Mouse (Mus musculus) left cerebral cortex, postnatal 14 days (tissue): ENCODE data around the gene Cdc42. TPM values are rescaled to one million over a fixed set of nuclear protein-coding genes. Genes with fewer than 3 reads are reported as not detected.

Experiments used
- DNase-seq, 2 experiments: peaks; one replicate each; pipeline ENCODE4 v3.0.0; 2021 to 2022; ENCODE audit warnings: low spot score in 2 of 2, mixed read lengths in 1 of 2
- intact Hi-C: fragments of 180-260 bp; cut with DNase I; formaldehyde crosslinking; loops from one replicate; pipeline ENCODE4 v1.15.1; 2025
- total RNA-seq, 2 experiments: library from RNA; stranded (reverse); gene quantifications; 2 replicates each; pipeline ENCODE4 v1.2.3; 2021

Cdc42 gene
- total RNA-seq, 2 experiments from 2014 or later = 412 to 432 TPM

GRCm38 (mm10) chr4:137271856-137272255, 85.7 kb downstream of the Cdc42 start:
- no peak for DNase-seq
- intact Hi-C loops = no loop called here

Other genes starting within 250 kb of the Cdc42 start
- 10 to 100 TPM; 18.3 to 20.4 TPM for gene Wnt4, start 80.2 kb downstream of the Cdc42 start, total RNA-seq
- not detected for gene Cela3a, start 52.1 kb upstream of the Cdc42 start, total RNA-seq
- not detected for gene Cela3b, start 72.8 kb upstream of the Cdc42 start, total RNA-seq
- not detected for gene 1700013G24Rik, start 95.6 kb upstream of the Cdc42 start, total RNA-seq
- gene Hspg2, start 111.0 kb upstream of the Cdc42 start, total RNA-seq = 10 to 100 TPM; 11.6 to 12.9 TPM
- gene Ldlrad2, start 216.8 kb upstream of the Cdc42 start, total RNA-seq = not detected
- gene Usp48, start 236.0 kb upstream of the Cdc42 start, total RNA-seq = 100 to 1,000 TPM; 105 to 109 TPM